Mouse (Mus musculus): ENCODE data around the gene Musk.

- TF ChIP-seq CTCF (IDR thresholded peaks at IDR 0.05; ENCODE audit: low read depth) (no peak), EP300 (optimal IDR thresholded peaks at IDR 0.05) (no peak)
Observed at GRCm38 (mm10) chr4:58280121-58280520, 5.6 kb upstream of the Musk start.
